Comparison of ENCODE assay signal across 30 mouse cellular contexts in the genomic region with DNA sequence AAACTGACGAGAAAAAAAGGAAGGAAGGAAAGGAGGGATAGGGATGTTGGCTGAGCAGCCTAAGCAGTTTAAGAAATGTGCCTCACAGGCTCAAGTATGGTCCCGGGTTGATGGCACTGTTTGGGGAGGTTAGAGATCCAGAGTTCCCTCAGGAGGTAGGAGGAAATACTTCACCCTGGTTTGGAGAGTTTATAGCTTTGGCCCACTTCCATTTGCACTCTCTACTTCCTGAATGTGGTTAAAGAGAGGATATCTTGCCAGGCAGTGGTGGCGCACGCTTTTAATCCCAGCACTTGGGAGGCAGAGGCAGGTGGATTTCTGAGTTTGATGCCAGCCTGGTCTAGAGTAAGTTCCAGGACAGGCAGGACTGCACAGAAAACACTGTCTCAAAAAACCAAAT. TPM values are rescaled to one million over a fixed set of nuclear protein-coding genes. Genes with fewer than 3 reads are reported as not detected.
A peak's percentile ranks its signal among the peaks of the same experiment; 100 is the strongest.
DNase-seq lines count a peak whose midpoint lies in the region; ATAC-seq and TF ChIP-seq lines count a peak whose summit lies in the region.
"Had no signal": no experiment of that assay in that cellular context is flagged by ENCODE, and none has a peak within 500 bp of the region (broad histone marks: within the 10 kb centered on the region; RNA-seq: fewer than 3 reads in every experiment).

No protein-coding gene starts in this region.

- no peak for ATAC-seq in forebrain, embryonic 16.5 days
- peak; percentile 34 for ATAC-seq in megakaryocyte, adult 5-6 weeks (ENCODE audit: poor library complexity, severe bottlenecking)
- no peak for ATAC-seq in hindbrain, postnatal 0 days
- ATAC-seq: CD4-positive, CD25-positive, alpha-beta regulatory T cell, adult 4 months; forebrain, embryonic 15.5 days; midbrain, embryonic 15.5 days; Patski had no signal

- no peak overlapping the region for H3K4me3 ChIP-seq in forebrain, embryonic 10.5 days
- no peak overlapping the region for H3K4me3 ChIP-seq in forebrain, embryonic 16.5 days (replicated peaks; ENCODE audit: low read length)
- H3K4me3 ChIP-seq in spleen, adult 2 months (ENCODE audit: extremely low read depth, insufficient read depth, insufficient read length) = no peak overlapping the region
- no peak overlapping the region for H3K4me3 ChIP-seq in hindbrain, postnatal 0 days (ENCODE audit: low read length)
- no peak overlapping the region for H3K4me3 ChIP-seq in thymus, adult 2 months (ENCODE audit: control insufficient read depth, insufficient read depth, low read length)
- H3K4me3 ChIP-seq: embryonic facial prominence, embryonic 12.5 days; forebrain, embryonic 15.5 days; hindbrain, embryonic 12.5 days; limb, embryonic 10.5 days; limb, embryonic 15.5 days; midbrain, embryonic 15.5 days; neural tube, embryonic 15.5 days had no signal

- no peaks in the 10 kb centered on the region for H3K27me3 ChIP-seq in forebrain, embryonic 10.5 days (ENCODE audit: poor library complexity, severe bottlenecking)
- H3K27me3 ChIP-seq in forebrain, embryonic 16.5 days (replicated peaks; ENCODE audit: control insufficient read depth, insufficient read depth, low read length) = no peaks in the 10 kb centered on the region
- H3K27me3 ChIP-seq in spleen, adult 2 months (ENCODE audit: control insufficient read depth, insufficient read depth, low read length) = no peaks in the 10 kb centered on the region
- H3K27me3 ChIP-seq in hindbrain, postnatal 0 days (ENCODE audit: insufficient read depth, low read length) = no peaks in the 10 kb centered on the region
- no peaks in the 10 kb centered on the region for H3K27me3 ChIP-seq in thymus, adult 2 months (ENCODE audit: control insufficient read depth, insufficient read depth, low read length)
- H3K27me3 ChIP-seq: forebrain, embryonic 15.5 days; midbrain, embryonic 15.5 days; neural tube, embryonic 15.5 days; Patski had no signal

- peaks cover 7% of the 10 kb centered on the region for H3K36me3 ChIP-seq in forebrain, embryonic 10.5 days (replicated peaks)
- no peaks in the 10 kb centered on the region for H3K36me3 ChIP-seq in forebrain, embryonic 16.5 days (ENCODE audit: control insufficient read depth, insufficient read depth)
- H3K36me3 ChIP-seq in spleen, adult 2 months (ENCODE audit: control insufficient read depth, insufficient read depth, low read length) = no peaks in the 10 kb centered on the region
- H3K36me3 ChIP-seq in hindbrain, postnatal 0 days (ENCODE audit: insufficient read depth, low read length) = no peaks in the 10 kb centered on the region
- H3K36me3 ChIP-seq in thymus, adult 2 months (ENCODE audit: control insufficient read depth, insufficient read depth, low read length) = no peaks in the 10 kb centered on the region
- H3K36me3 ChIP-seq: embryonic facial prominence, embryonic 12.5 days; forebrain, embryonic 15.5 days; hindbrain, embryonic 12.5 days; limb, embryonic 10.5 days; limb, embryonic 15.5 days; midbrain, embryonic 15.5 days; neural tube, embryonic 15.5 days had no signal

- WGBS in forebrain, embryonic 10.5 days = 82% methylated on average over 4 of the region's 4 CpGs
- WGBS in forebrain, embryonic 16.5 days = 84% methylated on average over 4 of the region's 4 CpGs
- WGBS in spleen, adult 2 months = 55% methylated on average over 4 of the region's 4 CpGs
- 88% methylated on average over 4 of the region's 4 CpGs for WGBS in hindbrain, postnatal 0 days
- 73% methylated on average over 4 of the region's 4 CpGs for WGBS in thymus, adult 2 months

- H3K4me2 ChIP-seq in forebrain, embryonic 16.5 days (ENCODE audit: low read length) = no peak overlapping the region
- H3K4me2 ChIP-seq in hindbrain, postnatal 0 days (ENCODE audit: low read depth, low read length) = no peak overlapping the region
- H3K4me2 ChIP-seq: embryonic facial prominence, embryonic 12.5 days; forebrain, embryonic 15.5 days; hindbrain, embryonic 12.5 days; limb, embryonic 15.5 days; midbrain, embryonic 15.5 days; neural tube, embryonic 15.5 days had no signal

- no peaks in the 10 kb centered on the region for H3K9me3 ChIP-seq in forebrain, embryonic 10.5 days
- no peaks in the 10 kb centered on the region for H3K9me3 ChIP-seq in forebrain, embryonic 16.5 days (ENCODE audit: control insufficient read depth, low read length)
- no peaks in the 10 kb centered on the region for H3K9me3 ChIP-seq in hindbrain, postnatal 0 days (ENCODE audit: low read length)
- H3K9me3 ChIP-seq: embryonic facial prominence, embryonic 12.5 days; forebrain, embryonic 15.5 days; hindbrain, embryonic 12.5 days; limb, embryonic 10.5 days; limb, embryonic 15.5 days; midbrain, embryonic 15.5 days; neural tube, embryonic 15.5 days had no signal

- TF ChIP-seq CTCF in spleen, adult 2 months (IDR thresholded peaks at IDR 0.05; ENCODE audit: extremely low read depth, insufficient read depth, insufficient read length, insufficient replicate concordance) = no peak
- TF ChIP-seq CTCF in hindbrain, postnatal 0 days (IDR thresholded peaks at IDR 0.05; ENCODE audit: low read depth) = no peak
- TF ChIP-seq CTCF in thymus, adult 2 months (IDR thresholded peaks at IDR 0.05; ENCODE audit: borderline replicate concordance, control insufficient read depth, extremely low read depth, insufficient read depth, low read length, poor library complexity) = no peak

- H3K27ac ChIP-seq in forebrain, embryonic 10.5 days = peak overlapping the region; percentile 78; the same call in 1 of the 2 replicates
- H3K27ac ChIP-seq in forebrain, embryonic 16.5 days (ENCODE audit: low read length) = no peak overlapping the region
- peak overlapping the region; percentile 10; the same call in 1 of the 2 replicates for H3K27ac ChIP-seq in spleen, adult 2 months (ENCODE audit: insufficient read depth, low read length)
- H3K27ac ChIP-seq in hindbrain, postnatal 0 days = no peak overlapping the region
- H3K27ac ChIP-seq in thymus, adult 2 months (ENCODE audit: control insufficient read depth, insufficient read depth, low read length) = no peak overlapping the region
- H3K27ac ChIP-seq: embryonic facial prominence, embryonic 12.5 days; hindbrain, embryonic 12.5 days; limb, embryonic 10.5 days; macrophage; midbrain, embryonic 15.5 days; neural tube, embryonic 15.5 days had no signal

- no peak overlapping the region for H3K9ac ChIP-seq in forebrain, embryonic 16.5 days (replicated peaks; ENCODE audit: low read depth, low read length)
- no peak overlapping the region for H3K9ac ChIP-seq in hindbrain, postnatal 0 days (replicated peaks; ENCODE audit: low read length)
- H3K9ac ChIP-seq: embryonic facial prominence, embryonic 12.5 days; forebrain, embryonic 15.5 days; hindbrain, embryonic 12.5 days; limb, embryonic 15.5 days; midbrain, embryonic 15.5 days; neural tube, embryonic 15.5 days had no signal

- H3K4me1 ChIP-seq in forebrain, embryonic 10.5 days = peaks cover 92% of the 10 kb centered on the region
- H3K4me1 ChIP-seq in forebrain, embryonic 16.5 days (replicated peaks; ENCODE audit: control insufficient read depth, insufficient read depth, low read length) = peaks cover 47% of the 10 kb centered on the region
- peaks cover 81% of the 10 kb centered on the region; the same call in 1 of the 2 replicates for H3K4me1 ChIP-seq in spleen, adult 2 months (ENCODE audit: control insufficient read depth, insufficient read depth, insufficient read length)
- peaks cover 27% of the 10 kb centered on the region for H3K4me1 ChIP-seq in hindbrain, postnatal 0 days (ENCODE audit: insufficient read depth, low read length)
- peaks cover 71% of the 10 kb centered on the region for H3K4me1 ChIP-seq in thymus, adult 2 months (replicated peaks; ENCODE audit: control insufficient read depth, insufficient read depth, low read length)

- no peak for DNase-seq in forebrain, embryonic 10.5 days (ENCODE audit: extremely low spot score, low spot score)
- no peak for DNase-seq in spleen, adult 2 months (ENCODE audit: low read depth in 1 of 2, low spot score in 2 of 2)
- no peak for DNase-seq in spleen, adult 12 weeks (ENCODE audit: low spot score)
- DNase-seq in induced T-regulatory cell, adult 2 months (ENCODE audit: low read depth) = peak; percentile 54
- no peak for DNase-seq in hindbrain, postnatal 0 days (ENCODE audit: low spot score)
- no peak for DNase-seq in thymus, adult 2 months
- DNase-seq: adrenal gland, postnatal 10 days; cerebellum, adult 8-10 months; cerebellum, postnatal 36 days; gastrocnemius, postnatal 10 days; heart, postnatal 36 days; kidney, adult 8-10 months; layer of hippocampus, postnatal 36 days; lung, adult 2 months; lung, postnatal 10 days; retina, postnatal 1 day; right cerebral cortex, postnatal 25 days; thymus, postnatal 25 days had no signal

- no peak for TF ChIP-seq POLR2A in spleen, adult 2 months (IDR thresholded peaks at IDR 0.05; ENCODE audit: low read depth, low read length)
- TF ChIP-seq POLR2A in thymus, adult 2 months (IDR thresholded peaks at IDR 0.05; ENCODE audit: control insufficient read depth, extremely low read depth, insufficient read depth, low read length, poor library complexity) = no peak

RNA-seq across cellular contexts. Expression of a gene that starts 19.6 kb away (rescaled TPM):
- polyA plus RNA-seq in forebrain, embryonic 10.5 days (2016; fragmentation: Nextera tagmentation; extraction: Ambion mirVana) = 19.8 and 22.6 TPM in 2 replicates
- 18.1 and 20.7 TPM in 2 replicates for polyA plus RNA-seq in forebrain, embryonic 16.5 days (2015; fragmentation: Nextera tagmentation; extraction: Ambion mirVana)
- 48.3 and 51.8 TPM in 2 replicates for polyA plus RNA-seq in spleen, adult 2 months (2012; rRNA removed)
- 71.2 and 71.7 TPM in 2 replicates for total RNA-seq in megakaryocyte, adult 5-6 weeks (2015)
- 195 and 212 TPM in 2 replicates for total RNA-seq in megakaryocyte, adult 5-6 weeks (2017)
- total RNA-seq in hindbrain, postnatal 0 days (2014; rRNA removed) = 17.7 and 23.3 TPM in 2 replicates
- 11.2 and 13.0 TPM in 2 replicates for polyA plus RNA-seq in hindbrain, postnatal 0 days (2015; fragmentation: Nextera tagmentation; extraction: Ambion mirVana)
- polyA plus RNA-seq in thymus, adult 2 months (2012; rRNA removed) = 75.0 and 87.7 TPM in 2 replicates

Comparison
In these comparisons a context has a peak if more than half of its experiments do, and no peak if none do; other contexts are left out.
1. H3K27ac ChIP-seq: peak in forebrain, embryonic 10.5 days (single experiment) and spleen, adult 2 months (single experiment); none in forebrain, embryonic 16.5 days (single experiment), hindbrain, postnatal 0 days (single experiment) and thymus, adult 2 months (single experiment).